Comparison of ENCODE assay signal across 8 mouse cellular contexts in genomic region chr5:105909671-105910070, GRCm38 (mm10).
"Had no signal": no experiment of that assay in that cellular context is flagged by ENCODE, and none has a peak within 500 bp of the region (broad histone marks: within the 10 kb centered on the region; RNA-seq: fewer than 3 reads in every experiment).

No protein-coding gene starts in this region.

- ATAC-seq: liver, postnatal 0 days; midbrain, embryonic 13.5 days; midbrain, embryonic 15.5 days had no signal

- DNase-seq: liver, postnatal 0 days; lung, adult 2 months; lung, postnatal 14 days; thymus, adult 18-20 months; thymus, postnatal 14 days; thymus, postnatal 36 days had no signal
